In the genomic region with DNA sequence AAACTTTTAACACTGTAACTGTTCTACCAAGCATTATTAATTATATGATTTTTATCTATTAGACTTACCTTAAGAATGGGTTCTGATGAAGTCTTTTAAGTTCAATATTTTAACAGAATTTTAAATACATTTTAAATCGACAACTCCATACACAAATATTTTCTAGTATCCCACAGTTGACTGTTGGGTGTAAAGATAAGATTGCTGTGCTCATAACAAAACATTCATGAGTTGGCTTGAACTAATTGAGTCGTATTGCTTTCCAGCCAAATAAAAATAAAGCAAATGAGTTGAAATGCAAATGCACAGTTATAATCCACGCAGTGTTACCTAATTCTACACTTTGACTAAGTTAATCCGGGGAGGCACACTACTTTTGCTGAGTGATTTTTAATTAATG, we compare ENCODE assay signal across 17 mouse cellular contexts.
"Had no signal": no experiment of that assay in that cellular context is flagged by ENCODE, and none has a peak within 500 bp of the region (broad histone marks: within the 10 kb centered on the region; RNA-seq: fewer than 3 reads in every experiment).

No protein-coding gene starts in this region.

- H3K4me1 ChIP-seq: neural tube, embryonic 12.5 days; stomach, embryonic 15.5 days had no signal

- H3K27me3 ChIP-seq: neural tube, embryonic 12.5 days; neural tube, embryonic 13.5 days; neural tube, embryonic 15.5 days; stomach, embryonic 15.5 days had no signal

- H3K4me2 ChIP-seq: neural tube, embryonic 12.5 days; neural tube, embryonic 13.5 days; neural tube, embryonic 15.5 days; stomach, embryonic 15.5 days had no signal

- H3K9ac ChIP-seq: neural tube, embryonic 12.5 days; neural tube, embryonic 13.5 days; neural tube, embryonic 15.5 days; stomach, embryonic 15.5 days had no signal

- H3K9me3 ChIP-seq: neural tube, embryonic 12.5 days; neural tube, embryonic 13.5 days; neural tube, embryonic 15.5 days; stomach, embryonic 15.5 days had no signal

- H3K27ac ChIP-seq: neural tube, embryonic 12.5 days; neural tube, embryonic 13.5 days; neural tube, embryonic 15.5 days; stomach, embryonic 15.5 days; stomach, postnatal 0 days had no signal

- H3K4me3 ChIP-seq: neural tube, embryonic 12.5 days; neural tube, embryonic 13.5 days; neural tube, embryonic 15.5 days; stomach, embryonic 15.5 days had no signal

- H3K36me3 ChIP-seq: neural tube, embryonic 12.5 days; neural tube, embryonic 13.5 days; neural tube, embryonic 15.5 days; stomach, embryonic 15.5 days had no signal

- DNase-seq: retina, postnatal 1 day; right cerebral cortex, adult 18-20 months; right cerebral cortex, postnatal 14 days; right cerebral cortex, postnatal 25 days; right cerebral cortex, postnatal 4 days; spleen, adult 18-20 months; thymus, adult 18-20 months; thymus, adult 2 months; thymus, postnatal 14 days; thymus, postnatal 25 days; thymus, postnatal 36 days; thymus, postnatal 4 days had no signal
